Mouse (Mus musculus): Measurements from ENCODE around the gene Tspan5. TPM values are rescaled to one million over a fixed set of nuclear protein-coding genes. Genes with fewer than 3 reads are reported as not detected.
A peak's percentile ranks its signal among the peaks of the same experiment; 100 is the strongest.

Tspan5 gene
- polyA plus RNA-seq, 1 experiment from 2014 or later, result 33.0 TPM

DNA sequence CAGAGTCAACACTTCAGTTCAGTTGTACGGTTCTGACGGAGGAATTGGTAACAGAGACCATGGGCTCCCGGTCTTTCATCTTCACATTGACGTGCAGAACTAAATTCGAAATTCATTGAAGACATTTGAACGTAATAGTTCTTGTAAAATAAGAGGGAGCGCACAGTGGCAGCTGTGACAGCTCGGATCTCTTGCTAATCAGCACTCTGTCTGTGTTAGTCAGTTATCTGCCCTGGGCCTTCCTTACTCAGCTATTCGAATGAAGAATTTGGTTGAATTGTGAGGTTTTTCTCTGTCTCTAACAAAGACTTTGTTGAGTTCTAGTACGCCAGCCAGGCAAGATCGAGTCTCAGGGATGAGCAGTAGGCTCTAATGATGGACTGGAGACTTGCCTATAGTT, 3.1 kb downstream of the Tspan5 start:
- Histone ChIP-seq H3K4me3 (no peak overlapping the region), H3K27me3 (peaks cover 7% of the 10 kb centered on the region; the same call in 1 of the 2 replicates), H3K27ac (no peak overlapping the region), H3K9me3 (no peaks in the 10 kb centered on the region), H3K4me2 (replicated peaks) (no peak overlapping the region), H3K9ac (no peak overlapping the region), H3K36me3 (no peaks in the 10 kb centered on the region), H3K4me1 (peaks cover 24% of the 10 kb centered on the region; the same call in 1 of the 2 replicates)
- ATAC-seq (ENCODE audit: insufficient number of reproducible peaks, insufficient read depth, low FRiP score, low TSS enrichment), result no peak
- 82% methylated on average over 11 of the region's 11 CpGs for WGBS

DNA sequence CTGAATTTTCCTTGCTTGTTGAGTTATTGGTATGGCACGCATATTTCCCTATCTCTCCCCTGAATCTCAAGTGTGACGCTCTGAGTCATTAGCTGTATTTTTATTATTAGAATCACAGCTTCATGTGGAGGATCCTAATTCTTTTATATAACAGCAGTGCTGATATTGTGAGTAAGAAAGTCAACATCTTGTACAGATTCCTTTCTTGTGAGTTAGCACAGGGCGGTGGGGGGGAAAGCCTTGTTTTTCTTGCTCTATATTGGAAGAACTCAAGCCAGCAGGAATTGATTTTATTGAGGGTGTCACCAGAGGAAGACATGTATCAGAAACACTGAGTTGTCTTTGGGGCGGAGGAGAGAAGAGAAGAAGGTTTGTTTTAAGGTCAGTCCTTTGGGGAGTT, 3.6 kb downstream of the Tspan5 start:
- H3K27ac ChIP-seq, result no peak overlapping the region
- no peaks in the 10 kb centered on the region for H3K36me3 ChIP-seq
- H3K27me3 ChIP-seq, result peaks cover 5% of the 10 kb centered on the region; the same call in 1 of the 2 replicates
- WGBS, result 75% methylated on average over 4 of the region's 4 CpGs
- no peaks in the 10 kb centered on the region for H3K9me3 ChIP-seq
- no peak for ATAC-seq (ENCODE audit: insufficient number of reproducible peaks, insufficient read depth, low FRiP score, low TSS enrichment)
- peaks cover 24% of the 10 kb centered on the region; the same call in 1 of the 2 replicates for H3K4me1 ChIP-seq
- no peak overlapping the region for H3K4me2 ChIP-seq (replicated peaks)
- no peak overlapping the region for H3K9ac ChIP-seq
- H3K4me3 ChIP-seq, result no peak overlapping the region

DNA sequence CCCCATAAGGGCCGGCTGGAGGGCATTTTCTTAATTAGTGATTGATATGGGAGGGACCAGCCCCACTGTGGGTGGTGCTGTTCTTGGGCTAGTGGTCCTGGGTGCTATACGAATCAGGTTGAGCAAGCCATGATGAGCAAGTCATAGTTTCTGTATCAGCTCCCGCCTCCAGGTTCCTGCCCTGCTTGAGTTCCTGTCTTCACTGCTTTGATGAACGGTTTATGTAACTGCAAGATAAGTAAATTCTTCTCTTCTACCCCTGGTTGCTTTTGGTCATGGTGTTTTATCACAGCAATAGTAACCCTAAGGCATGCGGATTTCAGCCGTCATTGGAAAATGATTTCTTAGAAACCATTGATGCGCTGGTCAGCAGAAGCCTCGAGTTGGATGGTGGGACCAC, 4.6 kb downstream of the Tspan5 start:
- H3K9me3 ChIP-seq, result no peaks in the 10 kb centered on the region
- 89% methylated on average over 8 of the region's 8 CpGs for WGBS

GRCm38 (mm10) chr3:138747035-138747434, 5.0 kb downstream of the Tspan5 start:
- Histone ChIP-seq H3K36me3 (no peaks in the 10 kb centered on the region), H3K4me3 (no peak overlapping the region), H3K9ac (no peak overlapping the region), H3K4me2 (replicated peaks) (no peak overlapping the region), H3K27ac (no peak overlapping the region), H3K4me1 (peaks cover 28% of the 10 kb centered on the region; the same call in 1 of the 2 replicates), H3K27me3 (no peaks in the 10 kb centered on the region), H3K9me3 (no peaks in the 10 kb centered on the region)
- no peak for ATAC-seq (ENCODE audit: insufficient number of reproducible peaks, insufficient read depth, low FRiP score, low TSS enrichment)
- WGBS, result 80% methylated on average over 5 of the region's 5 CpGs

More for the DNA sequence above, 4.6 kb downstream of the Tspan5 start:
- Histone ChIP-seq H3K9ac (no peak overlapping the region), H3K27me3 (no peaks in the 10 kb centered on the region), H3K36me3 (no peaks in the 10 kb centered on the region), H3K4me3 (no peak overlapping the region), H3K27ac (no peak overlapping the region), H3K4me2 (replicated peaks) (no peak overlapping the region), H3K4me1 (peaks cover 27% of the 10 kb centered on the region; the same call in 1 of the 2 replicates)
- no peak for ATAC-seq (ENCODE audit: insufficient number of reproducible peaks, insufficient read depth, low FRiP score, low TSS enrichment)

DNA sequence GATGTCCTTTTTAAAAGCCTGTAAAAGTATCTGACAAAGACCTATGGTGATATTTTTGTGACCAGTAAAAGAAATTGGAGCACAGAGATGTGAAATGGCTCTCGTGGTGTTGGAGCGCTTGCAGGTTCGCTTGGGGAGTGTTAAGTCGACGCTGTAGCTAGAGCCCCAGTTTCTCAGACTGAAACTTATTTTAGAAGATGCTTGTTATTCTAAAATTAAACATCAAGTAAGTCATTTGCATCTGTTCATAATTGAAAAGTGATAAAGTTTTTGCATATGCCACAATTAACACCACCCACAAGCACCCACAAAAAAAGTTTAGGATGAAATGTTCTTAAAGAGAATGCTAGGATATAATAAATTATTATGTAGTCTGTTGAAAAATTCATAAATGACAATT, 6.0 kb downstream of the Tspan5 start:
- Histone ChIP-seq H3K27ac (no peak overlapping the region), H3K36me3 (no peaks in the 10 kb centered on the region), H3K4me1 (peaks cover 37% of the 10 kb centered on the region), H3K9me3 (no peaks in the 10 kb centered on the region), H3K9ac (no peak overlapping the region), H3K27me3 (no peaks in the 10 kb centered on the region), H3K4me3 (no peak overlapping the region), H3K4me2 (replicated peaks) (no peak overlapping the region)
- 94% methylated on average over 5 of the region's 5 CpGs for WGBS
- no peak for ATAC-seq (ENCODE audit: insufficient number of reproducible peaks, insufficient read depth, low FRiP score, low TSS enrichment)

GRCm38 (mm10) chr3:138749645-138750044, 7.7 kb downstream of the Tspan5 start:
- Histone ChIP-seq H3K4me2 (replicated peaks) (no peak overlapping the region), H3K9me3 (no peaks in the 10 kb centered on the region), H3K9ac (no peak overlapping the region), H3K4me3 (no peak overlapping the region), H3K36me3 (no peaks in the 10 kb centered on the region), H3K27ac (no peak overlapping the region), H3K27me3 (no peaks in the 10 kb centered on the region), H3K4me1 (peaks cover 30% of the 10 kb centered on the region)
- WGBS, result 75% methylated on average over 9 of the region's 9 CpGs
- no peak for ATAC-seq (ENCODE audit: insufficient number of reproducible peaks, insufficient read depth, low FRiP score, low TSS enrichment)

GRCm38 (mm10) chr3:138751328-138751727, 9.3 kb downstream of the Tspan5 start:
- H3K27me3 ChIP-seq, result no peaks in the 10 kb centered on the region
- no peak overlapping the region for H3K4me3 ChIP-seq
- WGBS, result 78% methylated on average over 5 of the region's 5 CpGs
- no peak overlapping the region for H3K27ac ChIP-seq
- H3K4me1 ChIP-seq, result peaks cover 21% of the 10 kb centered on the region
- no peak overlapping the region for H3K9ac ChIP-seq
- ATAC-seq (ENCODE audit: insufficient number of reproducible peaks, insufficient read depth, low FRiP score, low TSS enrichment), result no peak
- no peak overlapping the region for H3K4me2 ChIP-seq (replicated peaks)
- no peaks in the 10 kb centered on the region for H3K9me3 ChIP-seq
- no peaks in the 10 kb centered on the region for H3K36me3 ChIP-seq

GRCm38 (mm10) chr3:138752056-138752455, 10.1 kb downstream of the Tspan5 start:
- H3K27me3 ChIP-seq, result no peaks in the 10 kb centered on the region
- no peak overlapping the region for H3K4me2 ChIP-seq (replicated peaks)
- H3K27ac ChIP-seq, result no peak overlapping the region
- no peak overlapping the region for H3K9ac ChIP-seq
- no peak overlapping the region for H3K4me3 ChIP-seq
- H3K4me1 ChIP-seq, result peaks cover 21% of the 10 kb centered on the region
- H3K36me3 ChIP-seq, result no peaks in the 10 kb centered on the region
- ATAC-seq (ENCODE audit: insufficient number of reproducible peaks, insufficient read depth, low FRiP score, low TSS enrichment), result no peak
- no peaks in the 10 kb centered on the region for H3K9me3 ChIP-seq
- WGBS, result 72% methylated on average over 5 of the region's 5 CpGs

DNA sequence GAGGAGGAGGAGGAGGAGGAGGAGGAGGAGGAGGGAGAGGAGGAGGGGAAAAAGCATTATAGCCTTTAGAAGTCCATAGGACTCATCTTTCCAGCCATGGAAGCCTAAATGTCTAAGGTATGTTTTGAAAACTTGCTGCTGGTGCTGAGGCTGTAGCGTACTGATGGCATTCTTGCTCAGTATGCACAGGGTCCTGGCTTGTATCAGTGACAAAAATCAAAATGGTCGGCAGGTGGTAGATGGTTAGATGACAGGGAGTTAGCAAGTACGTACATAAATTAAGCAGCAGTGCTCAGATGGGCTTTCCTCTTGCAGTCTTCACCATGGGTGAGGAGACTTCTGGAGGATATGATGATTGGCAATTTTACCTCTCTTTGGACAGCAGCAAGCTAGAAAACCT, 10.8 kb downstream of the Tspan5 start:
- 58% methylated on average over 3 of the region's 3 CpGs for WGBS
- H3K9me3 ChIP-seq, result no peaks in the 10 kb centered on the region

GRCm38 (mm10) chr3:138753182-138753885, 11.3 kb downstream of the Tspan5 start:
- no peaks in the 10 kb centered on the region for H3K9me3 ChIP-seq
- peaks cover 21% of the 10 kb centered on the region for H3K4me1 ChIP-seq
- ATAC-seq (ENCODE audit: insufficient number of reproducible peaks, insufficient read depth, low FRiP score, low TSS enrichment), result no peak
- no peaks in the 10 kb centered on the region for H3K27me3 ChIP-seq
- WGBS, result 37% methylated on average over 12 of the region's 12 CpGs
- no peak overlapping the region; the same call in 1 of the 2 replicates for H3K4me2 ChIP-seq (replicated peaks)
- no peaks in the 10 kb centered on the region for H3K36me3 ChIP-seq
- H3K27ac ChIP-seq, result no peak overlapping the region
- H3K9ac ChIP-seq, result no peak overlapping the region
- no peak overlapping the region for H3K4me3 ChIP-seq

More for the DNA sequence above, 10.8 kb downstream of the Tspan5 start:
- 0 out of 2 replicates have a peak, but pooled peaks have one; percentile 69 for ATAC-seq (ENCODE audit: insufficient number of reproducible peaks, insufficient read depth, low FRiP score, low TSS enrichment)
- no peak overlapping the region for H3K27ac ChIP-seq
- no peaks in the 10 kb centered on the region for H3K36me3 ChIP-seq
- H3K9ac ChIP-seq, result no peak overlapping the region
- no peaks in the 10 kb centered on the region for H3K27me3 ChIP-seq
- H3K4me2 ChIP-seq (replicated peaks), result no peak overlapping the region; the same call in 1 of the 2 replicates
- peaks cover 21% of the 10 kb centered on the region for H3K4me1 ChIP-seq
- H3K4me3 ChIP-seq, result no peak overlapping the region

DNA sequence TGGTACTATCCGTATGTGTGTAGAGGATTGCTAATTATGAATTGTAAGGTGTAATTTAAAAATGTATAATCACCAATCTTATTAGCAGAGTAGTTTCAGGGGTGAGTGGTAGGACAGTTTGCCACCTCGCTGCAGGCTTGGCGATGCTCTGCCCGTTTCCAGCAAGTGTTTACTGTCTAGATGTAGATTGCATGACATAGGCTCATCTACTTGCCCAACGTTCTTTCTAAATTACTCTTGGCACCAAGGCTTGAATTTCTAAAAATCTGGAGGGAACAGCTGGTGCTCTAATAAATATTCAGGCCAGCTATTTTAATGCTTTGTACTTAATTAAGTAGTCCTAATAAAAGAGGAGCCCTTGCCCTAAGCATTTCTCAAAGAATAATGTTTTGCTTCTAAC, 12.3 kb downstream of the Tspan5 start:
- Histone ChIP-seq H3K27ac (no peak overlapping the region), H3K27me3 (no peaks in the 10 kb centered on the region), H3K9me3 (no peaks in the 10 kb centered on the region), H3K4me3 (no peak overlapping the region), H3K4me1 (peaks cover 21% of the 10 kb centered on the region), H3K4me2 (replicated peaks) (no peak overlapping the region), H3K9ac (no peak overlapping the region), H3K36me3 (no peaks in the 10 kb centered on the region)
- no peak for ATAC-seq (ENCODE audit: insufficient number of reproducible peaks, insufficient read depth, low FRiP score, low TSS enrichment)
- WGBS, result 81% methylated on average over 5 of the region's 5 CpGs

- H3K9me3 ChIP-seq, result no peaks in the 10 kb centered on the region
- no peak overlapping the region for H3K4me2 ChIP-seq (replicated peaks)
- H3K4me1 ChIP-seq, result peaks cover 30% of the 10 kb centered on the region
- no peak for ATAC-seq (ENCODE audit: insufficient number of reproducible peaks, insufficient read depth, low FRiP score, low TSS enrichment)
- 89% methylated on average over 2 of the region's 2 CpGs for WGBS
- H3K36me3 ChIP-seq, result no peaks in the 10 kb centered on the region
- no peak overlapping the region for H3K4me3 ChIP-seq
- H3K27me3 ChIP-seq, result no peaks in the 10 kb centered on the region
- no peak overlapping the region for H3K27ac ChIP-seq
- no peak overlapping the region for H3K9ac ChIP-seq
Observed at GRCm38 (mm10) chr3:138757283-138757682, 15.3 kb downstream of the Tspan5 start.

Data from embryonic facial prominence, embryonic 12.5 days (tissue).